Mouse (Mus musculus) adipose tissue, adult 10 weeks (tissue): ENCODE measurements around the gene Pnma5. TPM values are rescaled to one million over a fixed set of nuclear protein-coding genes. Genes with fewer than 3 reads are reported as not detected.

Source experiments
- polyA plus RNA-seq: library from polyadenylated mRNA; stranded (reverse); fragments of 350-450 nt; fragmentation: Illumina TruSeq; extraction: RNeasy Lipid Tissue Mini Kit (QIAGEN cat#74804); gene quantifications from one replicate; pipeline ENCODE4 v1.2.3, GENCODE M21; 2014; ENCODE audit warnings: low read depth, low replicate concordance

The Pnma5 gene
- not detected for polyA plus RNA-seq

GRCm38 (mm10) chrX:73037003-73037402, at the start of gene Pnma5:
Pnma5 (minus strand) TSS chrX:73037103.

DNA sequence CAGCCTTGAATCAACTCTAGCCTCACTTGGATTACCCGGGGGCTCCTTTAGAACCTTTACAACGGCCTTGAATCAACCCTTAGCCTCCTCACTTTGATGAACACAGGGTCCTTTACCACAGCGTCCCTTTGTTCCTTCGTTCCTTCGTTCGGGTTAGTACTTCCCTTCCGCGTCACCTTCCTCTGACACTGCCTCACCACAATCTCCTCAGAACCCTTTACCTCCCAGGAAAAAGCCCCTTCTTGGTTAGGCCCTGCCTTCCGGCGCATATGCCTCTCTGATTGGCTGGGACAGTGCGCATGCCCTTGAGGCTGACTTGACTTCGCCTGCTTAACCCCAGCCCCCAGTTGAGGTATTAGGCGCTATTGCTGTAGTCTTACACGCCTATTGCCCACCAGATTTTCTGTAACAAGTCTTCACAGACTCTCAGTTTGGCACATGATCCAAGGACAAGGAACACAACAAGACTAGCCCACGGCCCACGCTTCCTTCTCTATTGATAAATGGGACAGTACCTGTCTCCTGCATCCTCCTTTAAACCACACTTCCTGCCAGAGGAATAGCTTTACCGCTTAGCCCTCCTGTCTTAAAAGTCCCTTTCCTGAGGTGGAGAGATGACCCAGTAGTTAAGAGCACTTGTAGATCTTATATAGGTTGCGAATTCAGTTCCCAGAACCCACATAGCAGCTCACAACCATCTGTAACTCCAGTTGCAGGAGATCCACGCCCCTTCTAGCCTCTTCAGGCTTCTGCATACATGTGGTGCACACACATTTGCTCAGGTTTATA, 45.6 kb upstream of the Pnma5 start, which contains the start of gene Xlr4a:
Gene Xlr4a (minus strand): TSS at position 212 of the 789 bp plus-strand sequence.

GRCm38 (mm10) chrX:73064415-73064793, 27.5 kb upstream of the Pnma5 start, which contains the start of gene Pnma3:
Pnma3 (plus strand) TSS chrX:73064787.

DNA sequence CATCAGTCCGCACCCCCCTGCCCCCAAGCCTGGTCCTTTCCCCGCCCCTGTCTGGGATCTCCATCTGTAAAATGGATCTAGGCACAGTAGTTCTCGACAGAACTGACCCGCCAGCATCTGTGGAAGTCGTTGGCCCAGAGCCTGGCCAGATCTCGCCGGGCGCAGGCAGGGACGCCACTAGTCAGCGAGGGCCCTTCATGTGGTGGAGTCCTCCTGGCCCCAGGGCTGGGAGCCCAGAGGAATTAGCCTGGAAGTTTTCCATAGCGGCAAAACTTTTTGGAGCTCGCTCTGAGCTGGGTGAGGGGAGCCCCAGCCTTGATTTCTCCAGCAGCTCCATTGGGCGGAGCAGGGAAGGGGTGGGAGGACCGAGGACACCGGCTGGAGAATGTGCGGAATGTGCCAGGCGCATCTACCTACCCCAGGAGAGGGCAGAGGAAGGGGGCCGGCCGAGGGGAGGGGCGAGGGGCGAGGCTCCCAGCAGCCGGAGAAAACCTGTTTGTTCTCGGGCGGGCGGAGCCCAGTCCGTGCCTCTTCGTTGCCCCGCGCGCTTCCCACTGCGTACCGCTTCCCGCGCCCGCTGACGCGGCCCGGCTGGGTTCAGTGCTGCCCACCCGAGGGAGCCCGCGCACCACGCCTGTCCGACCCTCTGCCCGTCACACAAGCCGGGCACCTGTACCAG, 49.9 kb downstream of the Pnma5 start, which contains the start of gene Zfp185:
Gene Zfp185 (plus strand): TSS at position 499 of the 679 bp plus-strand sequence.

Other genes starting within 250 kb of the Pnma5 start
- 0.60 TPM for gene Gabrq, start 211.9 kb downstream of the Pnma5 start, polyA plus RNA-seq
- gene Cetn2, start 118.7 kb downstream of the Pnma5 start, polyA plus RNA-seq = 52.2 TPM
- 109 TPM for gene Nsdhl, start 118.5 kb downstream of the Pnma5 start, polyA plus RNA-seq
- 248 TPM for gene Zfp185, start 49.8 kb downstream of the Pnma5 start, polyA plus RNA-seq
- gene Pnma3, start 27.7 kb upstream of the Pnma5 start, polyA plus RNA-seq = not detected
- gene Xlr4a, start 45.4 kb upstream of the Pnma5 start, polyA plus RNA-seq = 24.2 TPM
- gene Xlr3a, start 60.0 kb upstream of the Pnma5 start, polyA plus RNA-seq = 4.9 TPM
- gene Gm14685, start 79.9 kb upstream of the Pnma5 start, polyA plus RNA-seq = not detected
- gene Xlr5b, start 111.7 kb upstream of the Pnma5 start, polyA plus RNA-seq = 0.25 TPM
- gene DXBay18, start 112.3 kb upstream of the Pnma5 start, polyA plus RNA-seq = 2.2 TPM
- gene Spin2d, start 139.9 kb upstream of the Pnma5 start, polyA plus RNA-seq = not detected
- gene Xlr3b, start 155.1 kb upstream of the Pnma5 start, polyA plus RNA-seq = 4.5 TPM
- gene Xlr4b, start 177.2 kb upstream of the Pnma5 start, polyA plus RNA-seq = 3.8 TPM
- 7.4 TPM for gene F8a, start 191.2 kb upstream of the Pnma5 start, polyA plus RNA-seq
- 3.9 TPM for gene Xlr4c, start 206.0 kb upstream of the Pnma5 start, polyA plus RNA-seq
- gene Xlr3c, start 228.3 kb upstream of the Pnma5 start, polyA plus RNA-seq = 0.68 TPM